Mouse (Mus musculus) limb, embryonic 14.5 days (tissue): Measurements from ENCODE around the gene Gtf2i. TPM values are rescaled to one million over a fixed set of nuclear protein-coding genes. Genes with fewer than 3 reads are reported as not detected.

Experiments used
- ATAC-seq: fragments of 200-750 bp; cut with Nextera tagmentation; 2 replicates; pipeline ENCODE4 v1.8.0; 2017; ENCODE audit warnings: low read depth, moderate number of reproducible peaks, moderate TSS enrichment; ENCODE audit not compliant: low FRiP score
- DNase-seq: peaks from one replicate; pipeline ENCODE4 v3.0.0-alpha.2; 2015; ENCODE audit warnings: low spot score
- H3K27ac ChIP-seq: fragments of 300-500 bp; sonication (generic); replicated peaks from 2 replicates; pipeline ENCODE4 v1.5.1; 2014; ENCODE audit warnings: low read depth, mild to moderate bottlenecking, low read length, moderate library complexity, mixed read lengths
- H3K27me3 ChIP-seq: fragments of 300-500 bp; sonication (generic); 2 replicates; pipeline ENCODE4 v1.6.1; 2014; ENCODE audit warnings: low read length, mixed read lengths; ENCODE audit not compliant: control insufficient read depth, insufficient read depth
- H3K36me3 ChIP-seq: fragments of 300-500 bp; sonication (generic); 2 replicates; pipeline ENCODE4 v1.6.1; 2014; ENCODE audit warnings: mild to moderate bottlenecking, low read length, moderate library complexity, mixed read lengths; ENCODE audit not compliant: control insufficient read depth, insufficient read depth
- H3K4me1 ChIP-seq: fragments of 300-500 bp; sonication (generic); 2 replicates; pipeline ENCODE4 v1.6.1; 2014; ENCODE audit warnings: antibody characterized with exemption, low read length, mixed read lengths; ENCODE audit not compliant: control insufficient read depth, insufficient read depth
- H3K4me2 ChIP-seq: fragments of 300-500 bp; sonication (generic); replicated peaks from 2 replicates; pipeline ENCODE4 v1.6.1; 2014; ENCODE audit warnings: low read depth, mild to moderate bottlenecking, low read length, moderate library complexity; ENCODE audit not compliant: severe bottlenecking
- H3K4me3 ChIP-seq: fragments of 300-500 bp; sonication (generic); replicated peaks from 2 replicates; pipeline ENCODE4 v1.5.1; 2014; ENCODE audit warnings: low read length
- H3K9ac ChIP-seq: fragments of 300-500 bp; sonication (generic); 2 replicates; pipeline ENCODE4 v1.6.1; 2014; ENCODE audit warnings: mild to moderate bottlenecking, low read depth, low read length, moderate library complexity; ENCODE audit not compliant: severe bottlenecking
- H3K9me3 ChIP-seq: fragments of 300-500 bp; sonication (generic); 2 replicates; pipeline ENCODE4 v1.6.1; 2016; ENCODE audit warnings: low read length; ENCODE audit not compliant: control insufficient read depth
- POLR2A ChIP-seq: fragments of 200-500 bp; IDR thresholded peaks from 2 replicates; pipeline ENCODE4 v1.8.0; 2012; ENCODE audit warnings: inconsistent platforms, mild to moderate bottlenecking, moderate library complexity, borderline replicate concordance; ENCODE audit not compliant: insufficient read depth, insufficient read length; ENCODE audit errors: extremely low read depth
- WGBS: fragments of 180-500 bp; shearing (Covaris S2); extraction: QIAGEN DNeasy Blood & Tissue Kit; methylation state at CpG from one replicate; pipeline ENCODE4 v1.1.7; 2014; 5-methylcytosine and 5-hydroxymethylcytosine counted together
- polyA plus RNA-seq, 2 experiments: library from polyadenylated mRNA; depleted of rRNA in 1 of 2; stranded (reverse) in 1 of 2; unstranded in 1 of 2; fragments of >200 nt; fragmentation: Nextera tagmentation in 1 of 2; extraction: Ambion mirVana in 1 of 2; gene quantifications; 2 replicates each; pipeline versions ENCODE4 v1.2.1 to v1.2.3; 2012 to 2014

Gene Gtf2i
- polyA plus RNA-seq, 2 experiments = 169 to 190 TPM

DNA sequence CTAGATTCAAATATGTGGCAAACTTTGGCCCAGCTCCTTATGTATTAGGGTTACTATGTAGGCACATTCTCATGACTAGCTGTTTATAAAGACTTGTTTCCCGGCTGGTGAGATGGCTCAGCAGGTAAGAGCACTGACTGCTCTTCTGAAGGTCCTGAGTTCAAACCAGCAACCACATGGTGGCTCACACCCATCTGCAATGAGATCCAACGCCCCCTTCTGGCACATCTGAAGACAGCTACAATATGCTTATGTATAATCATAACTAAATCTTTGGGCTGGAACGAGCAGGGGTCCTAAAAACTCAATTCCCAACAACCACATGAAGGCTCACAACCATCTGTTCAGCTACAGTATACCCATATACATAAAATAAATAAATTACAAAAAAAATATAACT lies 60.8 kb downstream of the Gtf2i start:
- Histone ChIP-seq H3K4me2 (no peak overlapping the region), H3K9me3 (no peaks in the 10 kb centered on the region), H3K36me3 (peaks cover 92% of the 10 kb centered on the region), H3K9ac (no peak overlapping the region), H3K27me3 (no peaks in the 10 kb centered on the region), H3K27ac (no peak overlapping the region), H3K4me1 (no peaks in the 10 kb centered on the region), H3K4me3 (no peak overlapping the region)
- no peak for DNase-seq
- TF ChIP-seq POLR2A = no peak
- ATAC-seq = no peak
- 73% methylated on average over 3 of the region's 3 CpGs for WGBS

GRCm38 (mm10) chr5:134251083-134251482 lies 63.5 kb downstream of the Gtf2i start:
- no peaks in the 10 kb centered on the region for H3K9me3 ChIP-seq
- 98% methylated on average over 4 of the region's 4 CpGs for WGBS

GRCm38 (mm10) chr5:134250601-134251000 lies 64.0 kb downstream of the Gtf2i start:
- ATAC-seq = no peak
- Histone ChIP-seq H3K4me3 (no peak overlapping the region), H3K4me1 (no peaks in the 10 kb centered on the region), H3K4me2 (no peak overlapping the region), H3K9me3 (no peaks in the 10 kb centered on the region), H3K36me3 (peaks cover 96% of the 10 kb centered on the region), H3K9ac (no peak overlapping the region), H3K27ac (no peak overlapping the region), H3K27me3 (no peaks in the 10 kb centered on the region)
- no peak for TF ChIP-seq POLR2A
- 95% methylated on average over 3 of the region's 3 CpGs for WGBS
- DNase-seq = no peak

More at GRCm38 (mm10) chr5:134251083-134251482, 63.5 kb downstream of the Gtf2i start:
- Histone ChIP-seq H3K4me2 (no peak overlapping the region), H3K27me3 (no peaks in the 10 kb centered on the region), H3K36me3 (peaks cover 96% of the 10 kb centered on the region), H3K27ac (no peak overlapping the region), H3K4me3 (no peak overlapping the region), H3K9ac (no peak overlapping the region), H3K4me1 (no peaks in the 10 kb centered on the region)
- ATAC-seq (no peak), DNase-seq (no peak)
- no peak for TF ChIP-seq POLR2A

GRCm38 (mm10) chr5:134249245-134249649 lies 65.3 kb downstream of the Gtf2i start:
- Histone ChIP-seq H3K27ac (no peak overlapping the region), H3K36me3 (peaks cover 96% of the 10 kb centered on the region), H3K4me2 (no peak overlapping the region), H3K27me3 (no peaks in the 10 kb centered on the region), H3K9me3 (no peaks in the 10 kb centered on the region), H3K9ac (no peak overlapping the region), H3K4me3 (no peak overlapping the region), H3K4me1 (no peaks in the 10 kb centered on the region)
- WGBS = 77% methylated on average over 8 of the region's 8 CpGs
- TF ChIP-seq POLR2A = no peak
- ATAC-seq = no peak
- no peak for DNase-seq

DNA sequence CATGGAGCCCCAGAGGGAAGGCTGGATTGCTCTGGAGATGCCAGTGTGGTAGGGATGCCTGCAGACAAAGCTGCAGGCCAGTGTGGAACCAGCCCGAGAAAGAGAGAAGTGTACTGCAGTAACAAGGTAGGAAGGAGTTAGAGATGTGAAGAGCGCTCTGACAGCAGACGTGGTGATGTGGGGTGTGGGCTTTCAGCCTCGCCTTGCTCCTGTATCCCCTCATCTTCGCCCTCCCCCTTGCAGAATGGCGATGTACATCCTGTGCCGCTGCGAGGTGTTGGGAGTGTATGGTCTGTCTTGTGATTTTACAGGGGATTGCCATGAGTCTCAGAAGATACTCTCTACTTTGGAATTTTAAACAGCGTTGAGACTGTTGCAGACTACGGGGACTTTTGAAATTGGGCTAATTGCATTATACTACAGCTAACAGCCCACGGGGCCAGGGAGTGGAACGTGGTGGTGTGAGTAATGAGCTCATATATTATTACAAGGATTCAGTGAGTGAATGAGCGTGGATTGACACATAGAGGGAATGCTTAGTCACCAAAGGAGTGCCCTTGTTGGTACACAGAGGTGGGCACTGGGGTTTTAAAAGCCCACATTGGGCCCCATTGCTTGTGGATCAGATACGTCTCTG lies 65.8 kb downstream of the Gtf2i start:
- Histone ChIP-seq H3K9ac (no peak overlapping the region), H3K27ac (no peak overlapping the region), H3K9me3 (no peaks in the 10 kb centered on the region), H3K4me1 (no peaks in the 10 kb centered on the region), H3K27me3 (no peaks in the 10 kb centered on the region), H3K4me2 (no peak overlapping the region), H3K4me3 (no peak overlapping the region), H3K36me3 (peaks cover 96% of the 10 kb centered on the region)
- WGBS = 81% methylated on average over 14 of the region's 14 CpGs
- ATAC-seq = no peak
- no peak for TF ChIP-seq POLR2A
- DNase-seq = no peak
